ENCODE assay signal across 15 mouse cellular contexts in the genomic region with DNA sequence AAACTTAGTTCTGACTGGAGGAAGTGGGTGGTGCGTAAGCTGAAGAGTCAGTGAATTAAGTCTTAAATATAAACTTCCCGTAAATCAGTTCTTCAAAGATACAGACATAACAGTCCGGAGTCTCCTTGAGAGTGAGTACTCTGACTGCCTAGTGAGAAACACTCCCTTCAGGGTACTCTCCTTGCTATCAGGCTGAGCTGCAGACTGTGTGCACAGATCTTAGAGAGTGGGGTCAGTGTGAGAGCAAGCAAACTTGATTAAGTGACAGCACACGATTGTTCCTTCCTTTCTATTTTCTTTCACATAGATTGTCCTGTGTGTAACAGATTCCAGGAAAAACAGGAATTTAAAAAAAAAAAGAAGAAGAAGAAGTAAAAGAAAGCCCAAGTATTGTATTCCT.
DNase-seq lines count a peak whose midpoint lies in the region; ATAC-seq lines count a peak whose summit lies in the region.
"Had no signal": no experiment of that assay in that cellular context is flagged by ENCODE, and none has a peak within 500 bp of the region (broad histone marks: within the 10 kb centered on the region; RNA-seq: fewer than 3 reads in every experiment).

No protein-coding gene starts in this region.

- no peak overlapping the region for H3K9ac ChIP-seq in heart, embryonic 13.5 days
- H3K9ac ChIP-seq in heart, embryonic 16.5 days (ENCODE audit: low read length), result no peak overlapping the region
- H3K9ac ChIP-seq: forebrain, embryonic 13.5 days; hindbrain, embryonic 13.5 days; intestine, embryonic 15.5 days had no signal

- intact Hi-C loops in heart, postnatal 25 days (cut with DNase I), result loop anchor here (5.0 to 10.0 kb wide), 2 partner anchors 256 to 339 kb away; no protein-coding TSS in a partner anchor
- intact Hi-C loops in heart, postnatal 10 days (cut with DNase I), result loop anchor here (5.0 kb wide), 2 partner anchors 134 to 154 kb away; no protein-coding TSS in a partner anchor

- H3K27me3 ChIP-seq in heart, embryonic 10.5 days (ENCODE audit: insufficient read depth, poor library complexity, severe bottlenecking), result peaks cover 11% of the 10 kb centered on the region
- 0 out of 2 replicates have a peak, but pooled peaks cover 3% of the 10 kb centered on the region for H3K27me3 ChIP-seq in heart, embryonic 13.5 days (replicated peaks)
- H3K27me3 ChIP-seq in heart, embryonic 16.5 days (ENCODE audit: control insufficient read depth, insufficient read depth, low read length), result no peaks in the 10 kb centered on the region
- H3K27me3 ChIP-seq: forebrain, embryonic 13.5 days; hindbrain, embryonic 13.5 days; intestine, embryonic 15.5 days had no signal

- H3K27ac ChIP-seq in heart, embryonic 10.5 days, result 0 out of 2 replicates have a peak overlapping the region, but pooled peaks have one; percentile 8
- H3K27ac ChIP-seq in heart, embryonic 13.5 days (replicated peaks), result peak overlapping the region; percentile 41
- peak overlapping the region; percentile 65; the same call in 1 of the 2 replicates for H3K27ac ChIP-seq in heart, embryonic 16.5 days (ENCODE audit: low read length)
- H3K27ac ChIP-seq: forebrain, embryonic 10.5 days; forebrain, embryonic 13.5 days; hindbrain, embryonic 10.5 days; hindbrain, embryonic 13.5 days; intestine, embryonic 15.5 days had no signal

- no peaks in the 10 kb centered on the region for H3K9me3 ChIP-seq in heart, embryonic 10.5 days
- H3K9me3 ChIP-seq in heart, embryonic 13.5 days, result no peaks in the 10 kb centered on the region
- H3K9me3 ChIP-seq in heart, embryonic 16.5 days (replicated peaks; ENCODE audit: control insufficient read depth, low read length), result no peaks in the 10 kb centered on the region
- H3K9me3 ChIP-seq: forebrain, embryonic 10.5 days; forebrain, embryonic 13.5 days; hindbrain, embryonic 10.5 days; hindbrain, embryonic 13.5 days; intestine, embryonic 15.5 days had no signal

- no peaks in the 10 kb centered on the region for H3K36me3 ChIP-seq in heart, embryonic 10.5 days
- no peaks in the 10 kb centered on the region for H3K36me3 ChIP-seq in heart, embryonic 13.5 days
- no peaks in the 10 kb centered on the region for H3K36me3 ChIP-seq in heart, embryonic 16.5 days (ENCODE audit: control insufficient read depth, insufficient read depth)
- H3K36me3 ChIP-seq: forebrain, embryonic 10.5 days; hindbrain, embryonic 10.5 days; hindbrain, embryonic 13.5 days; intestine, embryonic 15.5 days had no signal

- no peak for DNase-seq in heart, embryonic 10.5 days (ENCODE audit: low spot score)
- no peak for DNase-seq in heart, postnatal 25 days (ENCODE audit: low spot score)
- no peak for DNase-seq in heart, postnatal 10 days
- DNase-seq in heart, adult 11 months, result no peak
- DNase-seq: cerebellum, adult 11-12 months; cerebellum, adult 8-10 months had no signal

- WGBS in heart, embryonic 10.5 days, result 62% methylated on average over 4 of the region's 4 CpGs
- 57% methylated on average over 4 of the region's 4 CpGs for WGBS in heart, embryonic 13.5 days
- 62% methylated on average over 4 of the region's 4 CpGs for WGBS in heart, embryonic 16.5 days

- peak; percentile 57; the same call in 1 of the 2 replicates for ATAC-seq in heart, embryonic 13.5 days (ENCODE audit: extremely low read depth, insufficient number of reproducible peaks, low FRiP score, low TSS enrichment)
- peak; percentile 46; the same call in 1 of the 2 replicates for ATAC-seq in heart, embryonic 16.5 days (replicated peaks; ENCODE audit: extremely low read depth, insufficient read depth, low FRiP score)
- ATAC-seq: forebrain, embryonic 13.5 days; forebrain, embryonic 16.5 days; hindbrain, embryonic 16.5 days; intestine, embryonic 15.5 days had no signal

- no peak overlapping the region for H3K4me3 ChIP-seq in heart, embryonic 10.5 days
- no peak overlapping the region for H3K4me3 ChIP-seq in heart, embryonic 13.5 days
- no peak overlapping the region for H3K4me3 ChIP-seq in heart, embryonic 16.5 days (ENCODE audit: low read length)
- H3K4me3 ChIP-seq: forebrain, embryonic 10.5 days; forebrain, embryonic 13.5 days; hindbrain, embryonic 10.5 days; hindbrain, embryonic 13.5 days; intestine, embryonic 15.5 days had no signal

- H3K4me1 ChIP-seq in heart, embryonic 10.5 days, result peaks cover 33% of the 10 kb centered on the region
- H3K4me1 ChIP-seq in heart, embryonic 13.5 days, result peaks cover 42% of the 10 kb centered on the region
- peaks cover 12% of the 10 kb centered on the region for H3K4me1 ChIP-seq in heart, embryonic 16.5 days (ENCODE audit: control insufficient read depth, insufficient read depth, low read length)
- H3K4me1 ChIP-seq: forebrain, embryonic 13.5 days; intestine, embryonic 15.5 days had no signal

- no peak overlapping the region for H3K4me2 ChIP-seq in heart, embryonic 13.5 days
- no peak overlapping the region for H3K4me2 ChIP-seq in heart, embryonic 16.5 days (ENCODE audit: low read depth, low read length)
- H3K4me2 ChIP-seq: forebrain, embryonic 13.5 days; hindbrain, embryonic 13.5 days; intestine, embryonic 15.5 days had no signal

Comparison
In these comparisons a context has a peak if more than half of its experiments do, and no peak if none do; other contexts are left out.
1. H3K27ac ChIP-seq: peak in every context shown above with its lines; median percentile 65 in heart, embryonic 16.5 days; 41 in heart, embryonic 13.5 days; 8 in heart, embryonic 10.5 days.